Mouse (Mus musculus) ES-E14 (cell line): ENCODE measurements at regions not wholly inside any gene's neighbourhood (a gene's known extent, or its start where the extent isn't known, plus 50 kb on each side); places are given as distances from the start of the nearest gene placed in this dataset.

Experiments
- DNase-seq: peaks from one replicate; pipeline ENCODE4 v3.0.0-alpha.2; 2013; ENCODE audit warnings: low read depth, low spot score
- H3K27ac ChIP-seq: 2 replicates; pipeline ENCODE4 v1.5.1; 2012; ENCODE audit warnings: low read depth, mild to moderate bottlenecking, low read length, moderate library complexity, mixed read lengths; ENCODE audit not compliant: poor library complexity, insufficient read depth, severe bottlenecking
- H3K36me3 ChIP-seq: 2 replicates; pipeline ENCODE4 v1.6.1; 2012; ENCODE audit warnings: mild to moderate bottlenecking, low read length, moderate library complexity, mixed read lengths; ENCODE audit not compliant: control insufficient read depth, poor library complexity, insufficient read depth, severe bottlenecking
- H3K4me1 ChIP-seq, 2 experiments: fragments of 150-350 bp in 1 of 2; sonication (generic) in 1 of 2; 2 replicates each; pipeline ENCODE4 v1.6.1; 2012; ENCODE audit warnings: low read length in 2 of 2, mild to moderate bottlenecking in 1 of 2, mixed read lengths in 1 of 2; ENCODE audit not compliant: control insufficient read depth in 2 of 2, insufficient read depth in 2 of 2, poor library complexity in 1 of 2
- H3K4me3 ChIP-seq, 2 experiments: fragments of 150-350 bp in 1 of 2; sonication (generic) in 1 of 2; 2 replicates each; pipeline ENCODE4 v1.5.1; 2012; ENCODE audit warnings: low read length in 2 of 2, low read depth in 1 of 2, mild to moderate bottlenecking in 1 of 2, mixed read lengths in 1 of 2; ENCODE audit not compliant: insufficient read depth in 1 of 2, poor library complexity in 1 of 2, severe bottlenecking in 1 of 2
- H3K9ac ChIP-seq: 2 replicates; pipeline ENCODE4 v1.6.1; 2012; ENCODE audit warnings: low read depth, mild to moderate bottlenecking, low read length, mixed read lengths; ENCODE audit not compliant: poor library complexity, insufficient read depth, severe bottlenecking
- H3K9me3 ChIP-seq: fragments of 150-350 bp; sonication (generic); 2 replicates; pipeline ENCODE4 v1.6.1; 2012; ENCODE audit warnings: low read depth, mild to moderate bottlenecking, low read length; ENCODE audit not compliant: control insufficient read depth, insufficient read depth
- CHD2 ChIP-seq: IDR thresholded peaks from 2 replicates; pipeline ENCODE4 v1.6.1; 2014; ENCODE audit warnings: mild to moderate bottlenecking, low read depth, low read length, inconsistent platforms
- HCFC1 ChIP-seq: IDR thresholded peaks from 2 replicates; pipeline ENCODE4 v1.6.1; 2012; ENCODE audit warnings: low read length, inconsistent platforms, borderline replicate concordance; ENCODE audit not compliant: insufficient read depth
- MAFK ChIP-seq: IDR thresholded peaks from 2 replicates; pipeline ENCODE4 v1.6.1; 2014; ENCODE audit warnings: mild to moderate bottlenecking, low read depth, low read length, inconsistent platforms; ENCODE audit not compliant: insufficient read depth
- ZC3H11A ChIP-seq: IDR thresholded peaks from 2 replicates; pipeline ENCODE4 v1.6.1; 2012; ENCODE audit warnings: low read depth, mild to moderate bottlenecking, inconsistent platforms, low read length, borderline replicate concordance
- ZNF384 ChIP-seq: IDR thresholded peaks from 2 replicates; pipeline ENCODE4 v1.6.1; 2012; ENCODE audit warnings: low read depth, low read length, inconsistent platforms
- in situ Hi-C, 2 experiments: fragments of 600-800 bp; cut with MboI; formaldehyde crosslinking; loops; one replicate each; pipeline ENCODE4 v1.15.1; 2025; ENCODE audit warnings: low sequenced_read_pairs in 2 of 2, inconsistent platforms in 1 of 2; ENCODE audit not compliant: unreplicated experiment in 2 of 2

GRCm38 (mm10) chr4:93879351-93879872 is 544.1 kb upstream of the Tusc1 start:
- Histone ChIP-seq H3K27ac (no peak overlapping the region), H3K9me3 (no peaks in the 10 kb centered on the region), H3K4me1 (no peaks in the 10 kb centered on the region), H3K4me3 (no peak overlapping the region), H3K36me3 (no peaks in the 10 kb centered on the region), H3K9ac (no peak overlapping the region)
- DNase-seq = no peak
- in situ Hi-C loops = no loop called here
- TF ChIP-seq ZC3H11A = no peak
- no peak for TF ChIP-seq CHD2
- no peak for TF ChIP-seq MAFK
- TF ChIP-seq ZNF384 = no peak
- no peak for TF ChIP-seq HCFC1

- in situ Hi-C loops = no loop called here
- TF ChIP-seq MAFK (no peak), HCFC1 (no peak), ZC3H11A (no peak), ZNF384 (no peak), CHD2 (no peak)
- H3K9me3 ChIP-seq = no peaks in the 10 kb centered on the region
- no peaks in the 10 kb centered on the region for H3K4me1 ChIP-seq
- H3K36me3 ChIP-seq = no peaks in the 10 kb centered on the region
- H3K27ac ChIP-seq = no peak overlapping the region
- no peak overlapping the region for H3K9ac ChIP-seq
- no peak for DNase-seq
- H3K4me3 ChIP-seq = no peak overlapping the region
These were observed 538.0 kb upstream of the Tusc1 start for GRCm38 (mm10) chr4:93873271-93873670.

GRCm38 (mm10) chr4:93853451-93853850 is 518.1 kb upstream of the Tusc1 start:
- no peak overlapping the region for H3K9ac ChIP-seq
- H3K27ac ChIP-seq = no peak overlapping the region
- H3K4me1 ChIP-seq = no peaks in the 10 kb centered on the region
- no peaks in the 10 kb centered on the region for H3K36me3 ChIP-seq
- DNase-seq = no peak
- in situ Hi-C loops = no loop called here
- H3K4me3 ChIP-seq = no peak overlapping the region
- TF ChIP-seq ZC3H11A = no peak
- TF ChIP-seq HCFC1 = no peak
- TF ChIP-seq MAFK = no peak
- no peak for TF ChIP-seq CHD2
- TF ChIP-seq ZNF384 = no peak
- no peaks in the 10 kb centered on the region for H3K9me3 ChIP-seq

- no peaks in the 10 kb centered on the region for H3K36me3 ChIP-seq
- DNase-seq = no peak
- H3K27ac ChIP-seq = no peak overlapping the region
- TF ChIP-seq ZC3H11A (no peak), ZNF384 (no peak), CHD2 (no peak), HCFC1 (no peak), MAFK (no peak)
- no peak overlapping the region for H3K9ac ChIP-seq
- no peaks in the 10 kb centered on the region for H3K9me3 ChIP-seq
- H3K4me1 ChIP-seq = no peaks in the 10 kb centered on the region
- in situ Hi-C loops = no loop called here
- no peak overlapping the region for H3K4me3 ChIP-seq
These were observed 513.9 kb upstream of the Tusc1 start for GRCm38 (mm10) chr4:93849178-93849577.

GRCm38 (mm10) chr4:93830701-93831100 is 495.4 kb upstream of the Tusc1 start:
- H3K36me3 ChIP-seq = no peaks in the 10 kb centered on the region
- H3K4me1 ChIP-seq = no peaks in the 10 kb centered on the region
- H3K4me3 ChIP-seq = no peak overlapping the region
- no peaks in the 10 kb centered on the region for H3K9me3 ChIP-seq
- no peak overlapping the region for H3K9ac ChIP-seq
- DNase-seq = no peak
- in situ Hi-C loops = no loop called here
- TF ChIP-seq ZC3H11A (no peak), ZNF384 (no peak), HCFC1 (no peak), CHD2 (no peak), MAFK (no peak)
- H3K27ac ChIP-seq = no peak overlapping the region
